Mouse (Mus musculus) spleen, adult 2 months (tissue): Measurements from ENCODE around the gene 1700016D06Rik. TPM values are rescaled to one million over a fixed set of nuclear protein-coding genes. Genes with fewer than 3 reads are reported as not detected.
"Not testable (repeated sequence)": the region's sequence is repeated elsewhere in the genome, so short reads cannot be mapped to it uniquely, and the experiment has no call there.

Experiments
- DNase-seq, 2 experiments: peaks; one replicate each; pipeline versions ENCODE4 v3.0.0 to v3.0.0-alpha.2; 2012 to 2021; ENCODE audit warnings: low spot score in 2 of 2, low read depth in 1 of 2
- H3K27ac ChIP-seq: fragments of 200-500 bp; 2 replicates; pipeline ENCODE4 v1.5.1; 2012; ENCODE audit warnings: low read length, inconsistent platforms; ENCODE audit not compliant: insufficient read depth
- H3K27me3 ChIP-seq: fragments of 200-500 bp; 2 replicates; pipeline ENCODE4 v1.6.1; 2012; ENCODE audit warnings: mild to moderate bottlenecking, moderate library complexity, low read length, inconsistent platforms; ENCODE audit not compliant: control insufficient read depth, insufficient read depth
- H3K36me3 ChIP-seq: fragments of 200-500 bp; 2 replicates; pipeline ENCODE4 v1.6.1; 2012; ENCODE audit warnings: mild to moderate bottlenecking, low read length, inconsistent platforms; ENCODE audit not compliant: control insufficient read depth, insufficient read depth
- H3K4me1 ChIP-seq: fragments of 200-500 bp; 2 replicates; pipeline ENCODE4 v1.6.1; 2011; ENCODE audit warnings: inconsistent platforms; ENCODE audit not compliant: control insufficient read depth, insufficient read depth, insufficient read length
- H3K4me3 ChIP-seq: fragments of 200-500 bp; 2 replicates; pipeline ENCODE4 v1.5.1; 2011; ENCODE audit warnings: mild to moderate bottlenecking, inconsistent platforms; ENCODE audit not compliant: insufficient read depth, insufficient read length; ENCODE audit errors: extremely low read depth
- CTCF ChIP-seq: fragments of 200-500 bp; IDR thresholded peaks from 2 replicates; pipeline ENCODE4 v1.5.1; 2011; ENCODE audit warnings: mild to moderate bottlenecking, inconsistent platforms; ENCODE audit not compliant: insufficient read depth, insufficient read length, insufficient replicate concordance; ENCODE audit errors: extremely low read depth
- POLR2A ChIP-seq: fragments of 200-500 bp; IDR thresholded peaks from 2 replicates; pipeline ENCODE4 v1.6.1; 2011; ENCODE audit warnings: low read depth, low read length, inconsistent platforms
- WGBS: fragments of 180-500 bp; shearing (Covaris S2); methylation state at CpG from one replicate; pipeline ENCODE4 v1.1.7; 2018; 5-methylcytosine and 5-hydroxymethylcytosine counted together
- polyA plus RNA-seq: library from polyadenylated mRNA; depleted of rRNA; stranded (reverse); fragments of >200 nt; gene quantifications from 2 replicates; pipeline ENCODE4 v1.2.3, GENCODE M21; 2012

The 1700016D06Rik gene
- polyA plus RNA-seq, 1 experiment: not detected

- TF ChIP-seq CTCF (no peak), POLR2A (no peak)
- Histone ChIP-seq H3K36me3 (no peaks in the 10 kb centered on the region), H3K27ac (no peak overlapping the region), H3K4me3 (no peak overlapping the region), H3K4me1 (no peaks in the 10 kb centered on the region), H3K27me3 (peaks cover 1% of the 10 kb centered on the region; the same call in 1 of the 2 replicates)
- no peak for DNase-seq
- 78% methylated on average over 1 of the region's 1 CpGs for WGBS
Measured at GRCm38 (mm10) chr8:11692455-11692854, 8.4 kb downstream of the 1700016D06Rik start.

DNA sequence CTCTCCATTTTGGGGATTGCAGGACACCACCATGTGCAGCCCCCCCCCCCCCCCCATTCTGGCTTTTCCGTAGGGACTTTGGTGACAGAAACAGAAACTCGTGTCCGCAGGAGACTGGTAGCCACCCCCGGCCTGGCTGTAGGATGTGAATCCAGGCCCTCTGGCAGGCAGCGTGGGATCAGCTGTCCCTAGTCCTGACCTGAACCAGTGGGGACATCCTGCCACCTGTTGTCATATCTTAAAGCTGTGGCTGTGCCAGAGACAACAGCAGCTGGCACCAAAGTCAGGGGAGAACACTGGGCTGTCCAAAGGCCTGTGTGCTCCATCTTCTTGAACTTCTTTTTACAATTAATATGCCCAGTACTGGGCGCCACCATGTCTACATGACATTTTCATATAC, 9.1 kb downstream of the 1700016D06Rik start:
- Histone ChIP-seq H3K27ac (no peak overlapping the region), H3K4me1 (no peaks in the 10 kb centered on the region), H3K36me3 (no peaks in the 10 kb centered on the region), H3K27me3 (peaks cover 1% of the 10 kb centered on the region; the same call in 1 of the 2 replicates), H3K4me3 (no peak overlapping the region)
- no peak for TF ChIP-seq CTCF
- TF ChIP-seq POLR2A: no peak
- WGBS: 85% methylated on average over 6 of the region's 6 CpGs
- no peak for DNase-seq

DNA sequence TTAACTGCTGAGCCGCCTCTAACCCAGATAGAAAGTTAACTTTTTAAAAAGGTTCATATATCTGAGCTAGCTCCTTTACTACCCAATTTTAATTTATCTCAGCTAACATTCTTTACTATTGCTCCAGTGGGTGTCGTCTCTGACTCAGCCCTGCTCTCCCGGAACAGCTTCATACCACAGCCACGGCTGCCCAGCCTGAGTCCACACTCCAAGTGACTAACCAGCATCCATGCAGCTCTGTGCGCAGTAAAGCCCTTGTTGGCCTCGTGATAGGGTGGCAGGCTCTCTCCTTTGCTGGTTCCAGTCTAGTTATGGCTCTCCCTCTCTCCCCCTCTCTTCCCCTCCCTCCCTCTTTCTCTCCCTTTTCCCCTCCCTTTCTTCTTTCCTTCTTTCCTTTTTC, 9.6 kb downstream of the 1700016D06Rik start:
- WGBS: 91% methylated on average over 6 of the region's 6 CpGs
- DNase-seq: no peak
- TF ChIP-seq CTCF (no peak), POLR2A (no peak)
- no peaks in the 10 kb centered on the region for H3K4me1 ChIP-seq
- no peaks in the 10 kb centered on the region for H3K36me3 ChIP-seq
- H3K4me3 ChIP-seq: no peak overlapping the region
- H3K27ac ChIP-seq: no peak overlapping the region
- H3K27me3 ChIP-seq: peaks cover 1% of the 10 kb centered on the region; the same call in 1 of the 2 replicates

- 82% methylated on average over 7 of the region's 7 CpGs for WGBS
- Histone ChIP-seq H3K4me3 (no peak overlapping the region), H3K4me1 (no peaks in the 10 kb centered on the region), H3K36me3 (no peaks in the 10 kb centered on the region), H3K27me3 (peaks cover 1% of the 10 kb centered on the region; the same call in 1 of the 2 replicates), H3K27ac (no peak overlapping the region)
- DNase-seq: no peak
- no peak for TF ChIP-seq CTCF
- no peak for TF ChIP-seq POLR2A
Measured at GRCm38 (mm10) chr8:11689945-11690344, 10.9 kb downstream of the 1700016D06Rik start.

GRCm38 (mm10) chr8:11687251-11687650, 13.6 kb downstream of the 1700016D06Rik start:
- DNase-seq: no peak
- Histone ChIP-seq H3K36me3 (no peaks in the 10 kb centered on the region), H3K4me3 (no peak overlapping the region), H3K4me1 (no peaks in the 10 kb centered on the region), H3K27me3 (peaks cover 1% of the 10 kb centered on the region; the same call in 1 of the 2 replicates), H3K27ac (no peak overlapping the region)
- TF ChIP-seq CTCF: no peak
- no peak for TF ChIP-seq POLR2A
- WGBS: 91% methylated on average over 5 of the region's 5 CpGs

GRCm38 (mm10) chr8:11684558-11684957, 16.3 kb downstream of the 1700016D06Rik start:
- WGBS: 86% methylated on average over 7 of the region's 7 CpGs
- H3K4me1 ChIP-seq: no peaks in the 10 kb centered on the region
- no peaks in the 10 kb centered on the region; the same call in 1 of the 2 replicates for H3K27me3 ChIP-seq
- TF ChIP-seq POLR2A: no peak
- no peak for TF ChIP-seq CTCF
- no peak for DNase-seq
- H3K4me3 ChIP-seq: no peak overlapping the region
- no peak overlapping the region for H3K27ac ChIP-seq
- no peaks in the 10 kb centered on the region for H3K36me3 ChIP-seq

DNA sequence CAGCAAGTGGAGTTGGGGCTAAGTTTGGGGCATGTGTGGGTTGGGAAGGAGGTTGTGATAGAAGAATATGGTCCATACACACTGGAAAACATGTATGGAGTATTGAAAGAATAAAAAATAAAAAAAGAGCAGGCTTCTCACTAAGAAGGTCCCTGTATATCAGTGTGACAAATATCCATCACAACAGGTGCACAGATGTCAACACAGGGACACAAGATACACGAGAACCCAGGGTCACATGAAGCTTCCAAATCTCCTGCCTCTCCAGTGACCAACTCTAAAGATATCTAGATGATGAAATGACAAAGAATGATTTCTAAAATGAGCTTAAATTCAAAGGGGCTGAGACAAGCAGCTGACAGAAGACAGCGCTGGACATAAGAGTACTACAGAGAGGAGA, 32.6 kb downstream of the 1700016D06Rik start:
- no peaks in the 10 kb centered on the region; the same call in 1 of the 2 replicates for H3K27me3 ChIP-seq
- H3K27ac ChIP-seq: no peak overlapping the region
- no peaks in the 10 kb centered on the region for H3K4me1 ChIP-seq
- WGBS: 74% methylated on average over 2 of the region's 2 CpGs
- TF ChIP-seq CTCF: no peak
- no peak for TF ChIP-seq POLR2A
- no peaks in the 10 kb centered on the region for H3K36me3 ChIP-seq
- DNase-seq: no peak
- no peak overlapping the region for H3K4me3 ChIP-seq

- H3K36me3 ChIP-seq, H3K27ac ChIP-seq, H3K4me1 ChIP-seq, H3K27me3 ChIP-seq, H3K4me3 ChIP-seq, DNase-seq: not testable (repeated sequence)
- 90% methylated on average over 20 of the region's 20 CpGs for WGBS
Measured at GRCm38 (mm10) chr8:11666023-11666716, 34.7 kb downstream of the 1700016D06Rik start.
